Mouse (Mus musculus): ENCODE measurements around the gene Txn2.

Txn2 gene

GRCm38 (mm10) chr15:77934326-77934725 is 5.5 kb upstream of the Txn2 start:
- no peak for DNase-seq (ENCODE audit: low spot score)

GRCm38 (mm10) chr15:77933770-77934169 is 5.0 kb upstream of the Txn2 start:
- DNase-seq (ENCODE audit: low spot score): peak; percentile 99

DNA sequence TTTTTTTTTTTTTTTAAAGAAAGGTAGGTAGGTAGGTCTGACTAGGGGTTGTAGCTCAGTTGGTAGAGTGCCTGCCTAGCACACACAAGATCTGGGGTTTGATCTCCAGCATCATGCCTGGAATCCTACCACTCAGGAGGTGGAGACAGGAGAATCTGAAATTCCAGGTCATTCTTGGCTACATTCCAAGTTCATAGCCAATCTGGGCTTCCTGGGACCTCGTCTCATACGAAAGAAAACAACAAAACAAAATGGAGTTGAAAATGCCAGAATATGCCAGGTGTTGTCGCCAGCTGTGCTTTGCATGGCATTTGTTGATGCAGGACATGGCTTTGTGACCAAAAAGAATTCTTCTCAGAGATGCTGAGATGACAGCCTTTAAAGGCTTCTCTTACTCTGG is 4.4 kb upstream of the Txn2 start:
- no peak for DNase-seq (ENCODE audit: low spot score)

DNA sequence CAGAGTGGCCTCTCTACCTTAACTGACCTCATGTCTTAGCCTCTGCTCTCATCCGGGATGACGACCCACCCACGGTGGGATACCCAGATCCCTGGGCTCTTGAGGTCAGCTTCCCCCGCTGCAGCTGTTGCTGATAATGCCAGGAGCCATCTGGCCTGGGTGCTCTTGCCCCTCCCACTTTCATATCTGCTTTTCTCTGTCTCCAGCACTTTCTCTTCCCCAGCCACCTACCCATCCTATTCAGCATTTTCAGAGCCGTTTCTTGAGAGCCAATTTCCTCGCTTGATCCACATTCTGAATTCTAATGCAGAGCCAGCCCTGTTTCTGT is 2.8 kb upstream of the Txn2 start:
- no peak for DNase-seq (ENCODE audit: low spot score)

GRCm38 (mm10) chr15:77930986-77931688 is 2.3 kb upstream of the Txn2 start:
- DNase-seq (ENCODE audit: low spot score): no peak

GRCm38 (mm10) chr15:77929804-77930203 is 998 bp upstream of the Txn2 start:
- DNase-seq (ENCODE audit: low spot score): no peak

- no peak for DNase-seq (ENCODE audit: low spot score)
Observed at GRCm38 (mm10) chr15:77928091-77928490, 715 bp downstream of the Txn2 start.

- no peak for DNase-seq (ENCODE audit: low spot score)
Observed at GRCm38 (mm10) chr15:77926921-77927320, 1.9 kb downstream of the Txn2 start.

DNA sequence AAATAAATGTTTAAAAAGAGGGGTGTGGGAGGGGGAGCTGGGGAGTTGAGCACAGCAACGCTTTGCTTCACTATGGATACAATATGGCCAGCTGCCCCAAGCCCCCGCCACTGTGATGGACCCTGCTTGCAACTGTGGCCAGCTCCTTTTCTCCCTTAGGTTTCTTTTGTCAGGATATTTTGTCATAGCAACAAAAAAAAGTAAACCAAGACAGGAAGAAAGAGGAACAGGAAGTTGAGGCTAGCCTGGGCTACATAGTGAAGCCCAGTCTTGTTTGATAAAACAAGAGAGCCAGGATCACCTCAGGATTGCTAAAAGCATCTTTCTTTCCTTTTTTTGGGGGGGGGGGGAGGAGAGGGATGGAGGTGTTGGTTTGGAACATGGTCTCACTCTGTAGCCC is 3.6 kb downstream of the Txn2 start:
- DNase-seq (ENCODE audit: low spot score): no peak

DNA sequence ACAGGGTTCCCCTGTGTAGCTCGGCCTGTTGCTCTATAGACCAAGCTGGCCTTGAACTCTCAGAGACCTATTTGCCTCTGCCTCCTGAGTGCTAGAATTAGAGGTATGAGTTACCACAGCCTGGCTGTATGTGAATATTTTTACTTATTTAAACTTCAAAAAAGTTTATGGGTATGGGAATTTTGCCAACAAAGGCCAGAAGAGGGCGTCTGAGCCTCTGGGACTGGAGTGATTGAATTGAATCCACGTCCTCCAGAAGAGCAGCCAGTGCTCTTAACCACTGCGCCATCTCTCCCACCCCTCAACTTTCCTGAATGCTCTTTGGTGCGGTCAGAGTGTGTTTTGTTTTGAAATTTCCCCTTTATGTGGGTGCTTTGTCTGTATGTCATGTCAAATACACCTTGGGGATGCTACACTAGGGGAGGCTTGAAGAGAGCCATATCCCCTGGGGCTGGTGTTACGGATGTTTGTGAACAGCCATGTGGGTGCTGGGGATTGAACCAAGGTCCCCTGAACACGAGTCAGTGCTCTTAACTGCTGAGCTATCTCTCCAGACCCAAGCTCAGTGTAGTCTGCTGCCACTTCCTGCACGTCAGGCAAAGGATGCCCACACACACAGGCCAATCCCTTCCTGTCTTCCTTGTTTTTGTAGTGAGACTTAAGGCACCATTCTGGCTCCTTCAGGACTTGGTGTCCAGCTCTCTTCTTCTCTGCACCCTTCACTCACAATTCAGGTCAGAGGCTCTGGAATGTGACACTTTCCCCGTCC is 5.4 kb downstream of the Txn2 start:
- DNase-seq (ENCODE audit: low spot score): no peak

GRCm38 (mm10) chr15:77922710-77923109 is 6.1 kb downstream of the Txn2 start:
- DNase-seq (ENCODE audit: low spot score): no peak

DNA sequence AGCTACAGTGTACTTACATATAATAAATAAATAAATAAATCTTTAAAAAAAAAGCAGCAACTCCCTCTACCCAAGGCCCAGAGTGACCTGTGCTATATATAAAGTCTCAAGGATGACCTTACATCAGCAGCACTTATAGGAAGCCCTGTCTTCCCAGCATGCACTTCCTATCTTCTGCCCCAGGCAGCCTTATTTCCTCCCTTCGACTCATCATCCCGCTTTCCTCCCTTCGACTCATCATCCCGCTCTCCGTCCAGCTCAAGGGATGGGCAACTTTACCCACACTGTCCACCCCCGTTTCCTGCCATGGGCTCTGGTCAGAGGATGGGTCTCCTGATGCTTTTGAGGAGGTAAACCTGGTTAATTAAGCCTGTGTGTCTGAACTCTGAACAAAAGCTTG is 7.2 kb downstream of the Txn2 start:
- no peak for DNase-seq (ENCODE audit: low spot score)

GRCm38 (mm10) chr15:77920511-77921462 is 8.0 kb downstream of the Txn2 start:
- DNase-seq (ENCODE audit: low spot score): peak; percentile 73

- no peak for DNase-seq (ENCODE audit: low spot score)
Observed at GRCm38 (mm10) chr15:77919441-77919840, 9.4 kb downstream of the Txn2 start.

DNA sequence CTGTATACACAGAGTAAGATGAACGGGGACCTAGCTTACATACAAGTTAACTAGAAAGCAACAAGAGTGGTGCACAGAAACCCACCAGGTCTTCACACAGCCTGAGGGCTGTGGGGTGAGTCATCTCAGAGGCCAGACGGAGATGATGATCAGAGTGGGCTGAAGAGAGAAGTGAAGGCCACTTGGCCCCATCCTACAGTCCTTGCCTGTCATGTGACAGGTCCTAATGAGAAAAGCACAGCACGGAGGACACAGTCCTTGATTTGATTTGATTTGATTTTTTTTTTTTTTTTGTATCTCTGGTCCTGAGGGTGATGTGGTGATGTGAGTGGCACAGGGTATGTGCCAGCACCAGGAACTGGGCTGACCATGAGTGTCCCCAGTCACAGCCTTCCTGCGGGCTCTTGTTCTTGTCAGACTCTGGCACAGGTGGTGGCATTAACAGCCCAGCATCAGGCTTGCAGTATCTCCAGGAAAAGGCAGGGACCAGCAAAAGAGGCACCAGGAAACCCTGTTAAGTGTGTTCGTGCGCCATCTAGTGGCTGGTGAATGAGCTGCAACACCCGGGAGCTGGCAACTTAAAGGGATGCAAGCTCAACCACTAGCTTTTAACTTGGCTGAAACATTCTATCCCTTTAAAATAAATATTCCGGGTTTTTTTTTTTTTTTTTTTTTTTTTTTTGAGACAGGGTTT is 11.8 kb downstream of the Txn2 start:
- peak; percentile 93 for DNase-seq (ENCODE audit: low spot score)

GRCm38 (mm10) chr15:77915287-77915686 is 13.5 kb downstream of the Txn2 start:
- DNase-seq (ENCODE audit: low spot score): no peak

DNA sequence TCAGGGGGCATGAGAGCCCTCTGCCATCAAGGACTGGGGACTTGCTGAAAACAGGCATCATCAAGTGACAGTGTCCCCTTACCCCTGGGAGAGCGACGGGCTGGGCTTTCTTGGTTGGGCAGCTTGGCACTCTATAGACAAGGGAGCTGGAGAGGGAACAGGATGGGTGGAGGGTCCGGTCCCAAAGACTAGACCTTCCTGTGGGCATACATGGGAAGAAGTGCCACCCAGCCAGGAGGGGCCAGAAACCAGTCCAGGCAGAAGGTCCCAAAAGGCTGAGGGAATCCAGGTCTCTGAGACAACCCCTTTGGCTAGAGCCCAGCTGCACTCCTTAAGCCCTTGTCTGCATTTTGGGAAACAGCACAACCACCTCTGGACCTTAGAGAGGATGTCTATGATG is 14.3 kb downstream of the Txn2 start:
- DNase-seq (ENCODE audit: low spot score): no peak

DNA sequence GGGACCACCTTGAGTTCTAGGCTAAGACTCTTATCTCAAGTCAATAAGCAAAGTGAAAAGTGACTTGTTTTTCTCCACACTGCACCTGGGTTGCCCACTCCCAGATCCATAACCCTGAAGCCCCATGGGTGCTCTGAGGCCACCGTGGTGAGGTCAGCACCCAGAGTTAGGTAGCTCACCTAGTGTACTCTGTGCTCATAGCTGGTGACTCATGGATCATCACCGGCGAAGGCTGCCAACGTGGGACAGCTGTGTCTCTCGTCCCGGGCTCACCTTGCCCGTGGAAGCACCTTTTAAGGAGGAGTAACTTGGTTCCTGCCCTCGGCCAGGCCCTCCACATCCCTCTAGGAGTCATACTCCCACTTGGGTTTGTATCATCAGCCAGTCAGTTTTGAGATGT is 15.8 kb downstream of the Txn2 start:
- no peak for DNase-seq (ENCODE audit: low spot score)

- no peak for DNase-seq (ENCODE audit: low spot score)
Observed at GRCm38 (mm10) chr15:77912585-77912984, 16.2 kb downstream of the Txn2 start.

DNA sequence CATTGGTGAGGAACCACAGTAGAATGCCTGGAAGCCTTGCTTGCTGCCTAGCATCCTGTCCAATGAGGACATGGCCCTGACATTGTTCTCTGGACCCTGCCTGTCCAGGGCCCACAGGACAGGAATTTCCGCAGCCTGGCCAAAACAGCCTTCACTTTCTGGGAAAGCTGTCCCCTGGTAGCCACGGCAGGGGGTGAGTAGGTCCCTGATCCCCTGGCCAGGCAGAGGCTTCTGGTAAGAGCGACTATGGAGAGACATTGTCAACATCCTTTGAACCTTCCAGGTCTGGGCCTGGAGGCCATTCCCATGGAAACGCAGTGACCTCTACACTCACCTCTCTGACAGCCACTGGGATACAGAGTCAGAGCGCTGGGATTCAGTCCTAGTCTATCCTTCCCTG is 16.8 kb downstream of the Txn2 start:
- no peak for DNase-seq (ENCODE audit: low spot score)

DNA sequence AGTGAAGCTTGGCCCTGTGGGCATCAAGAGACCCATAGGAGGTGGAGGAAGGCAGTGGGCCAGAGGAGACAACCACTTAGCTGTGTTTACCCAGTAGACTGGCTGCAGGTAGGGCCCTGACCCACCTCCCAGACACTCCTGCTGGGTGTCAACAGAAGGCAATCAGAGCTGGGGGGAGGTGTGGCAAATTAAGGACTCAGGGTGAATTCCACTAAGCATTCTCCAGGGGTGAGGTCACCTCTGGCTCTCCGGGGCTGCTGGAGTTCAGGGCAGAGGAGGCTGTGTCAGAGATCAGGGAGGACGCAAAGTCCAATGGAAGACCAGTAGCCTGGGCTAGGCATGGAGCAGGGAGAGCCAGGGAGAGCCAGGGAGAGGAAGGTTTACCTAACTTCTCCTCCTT is 17.7 kb downstream of the Txn2 start:
- no peak for DNase-seq (ENCODE audit: low spot score)
